Mouse (Mus musculus) brain, embryonic 14.5 days (tissue): ENCODE measurements around the gene Pnpla6.

ENCODE experiments used
- CTCF ChIP-seq: fragments of 200-500 bp; IDR thresholded peaks from 2 replicates; pipeline ENCODE4 v1.5.1; 2012; ENCODE audit warnings: inconsistent platforms, mild to moderate bottlenecking, moderate library complexity, borderline replicate concordance; ENCODE audit not compliant: insufficient read depth, insufficient read length; ENCODE audit errors: extremely low read depth
- POLR2A ChIP-seq: fragments of 200-500 bp; IDR thresholded peaks from 2 replicates; pipeline ENCODE4 v1.6.1; 2012; ENCODE audit warnings: mild to moderate bottlenecking, inconsistent platforms, borderline replicate concordance; ENCODE audit not compliant: poor library complexity, insufficient read depth, insufficient read length, severe bottlenecking; ENCODE audit errors: extremely low read depth

DNA sequence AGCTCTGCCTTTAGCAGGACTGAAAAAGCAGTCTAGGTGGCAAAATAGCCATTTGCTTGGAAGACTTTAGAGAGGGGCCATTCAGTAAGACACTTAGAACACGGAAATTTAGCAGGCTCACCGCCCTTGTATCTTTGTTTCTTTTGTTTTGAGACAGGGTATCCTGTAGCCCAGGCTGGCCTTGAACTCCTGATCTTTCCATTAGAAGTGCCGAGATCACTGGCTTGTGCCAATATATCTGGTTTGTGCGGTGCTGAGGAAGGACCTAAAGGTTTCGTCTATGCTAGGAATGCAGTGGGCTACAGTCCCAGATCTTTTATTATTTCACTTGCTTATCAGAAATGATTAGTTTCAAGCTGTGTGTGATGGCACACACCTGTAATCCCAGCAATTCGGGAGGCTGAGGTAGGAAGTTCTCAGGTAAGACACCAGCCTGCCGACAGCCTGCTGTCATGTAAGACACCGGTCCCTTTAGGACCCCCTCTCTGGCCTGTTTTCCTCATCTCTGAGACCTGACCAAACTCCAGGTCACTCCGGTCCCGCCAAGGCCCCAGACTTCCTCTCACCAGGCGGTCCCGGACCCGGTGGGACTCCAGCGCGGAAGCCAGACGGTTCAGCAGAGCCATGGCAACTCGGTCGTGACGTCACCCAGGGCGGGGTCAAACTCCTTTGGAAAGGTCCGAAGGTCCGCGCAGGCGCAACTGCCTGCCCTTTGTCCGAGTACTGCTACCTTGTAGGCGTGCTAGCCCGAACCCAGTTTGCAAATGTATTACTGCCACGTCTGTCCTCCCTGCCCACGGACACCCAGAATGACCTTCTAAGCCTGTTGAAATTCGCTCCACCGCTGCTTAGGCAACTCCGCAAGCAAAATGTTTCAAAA is 47.9 kb upstream of the Pnpla6 start, which contains the start of gene Pex11g:
- TF ChIP-seq CTCF (no peak), POLR2A (peak; percentile 42; the same call in 1 of the 2 replicates)
